Mouse (Mus musculus): ENCODE data around the gene Lrrc59.
"Not testable (repeated sequence)": the region's sequence is repeated elsewhere in the genome, so short reads cannot be mapped to it uniquely, and the experiment has no call there.

The Lrrc59 gene

DNA sequence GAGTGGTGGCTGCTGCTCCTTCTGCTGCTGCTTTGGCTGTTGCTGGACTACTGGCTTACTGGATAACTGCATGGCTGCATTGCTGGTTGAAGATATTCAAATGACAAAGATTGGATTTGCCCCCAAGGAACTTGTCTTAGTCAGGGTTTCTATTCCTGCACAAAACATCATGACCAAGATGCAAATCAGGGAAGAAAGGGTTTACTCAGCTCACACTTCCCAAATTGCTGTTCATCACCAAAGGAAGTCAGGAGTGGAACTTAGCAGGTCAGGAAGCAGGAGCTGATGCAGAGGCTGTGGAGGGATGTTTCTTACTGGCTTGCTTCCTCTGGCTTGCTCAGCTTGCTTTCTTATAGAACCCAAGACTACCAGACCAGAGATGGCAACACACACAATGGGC is 62.9 kb downstream of the Lrrc59 start:
- in situ Hi-C loops (cut with MboI; ENCODE audit: low sequenced_read_pairs): not testable (repeated sequence)

Measured in CH12F3 (cell line).